Mouse (Mus musculus) midbrain, embryonic 11.5 days (tissue): Measurements from ENCODE around the gene Rnf126. TPM values are rescaled to one million over a fixed set of nuclear protein-coding genes. Genes with fewer than 3 reads are reported as not detected.

Experiments used
- ATAC-seq: fragments of 200-750 bp; cut with Nextera tagmentation; 2 replicates; pipeline ENCODE4 v1.8.0; 2017; ENCODE audit warnings: moderate TSS enrichment, moderate library complexity; ENCODE audit not compliant: low FRiP score
- DNase-seq: peaks from one replicate; pipeline ENCODE4 v3.0.0; 2015; ENCODE audit warnings: low spot score; ENCODE audit errors: missing footprints
- H3K27ac ChIP-seq: fragments of 300-500 bp; sonication (generic); 2 replicates; pipeline ENCODE4 v1.5.1; 2014; ENCODE audit warnings: low read depth, low read length
- H3K27me3 ChIP-seq: fragments of 300-500 bp; sonication (generic); 2 replicates; pipeline ENCODE4 v1.6.1; 2014; ENCODE audit warnings: mild to moderate bottlenecking, low read length, moderate library complexity, mixed read lengths; ENCODE audit not compliant: control insufficient read depth, insufficient read depth
- H3K36me3 ChIP-seq: fragments of 300-500 bp; sonication (generic); 2 replicates; pipeline ENCODE4 v1.6.1; 2014; ENCODE audit warnings: mild to moderate bottlenecking, low read length, moderate library complexity, mixed read lengths; ENCODE audit not compliant: control insufficient read depth, insufficient read depth
- H3K4me1 ChIP-seq: fragments of 300-500 bp; sonication (generic); 2 replicates; pipeline ENCODE4 v1.6.1; 2014; ENCODE audit warnings: low read length; ENCODE audit not compliant: control insufficient read depth, insufficient read depth
- H3K4me2 ChIP-seq: fragments of 300-500 bp; sonication (generic); 2 replicates; pipeline ENCODE4 v1.6.1; 2014; ENCODE audit warnings: mild to moderate bottlenecking, moderate library complexity
- H3K4me3 ChIP-seq: fragments of 300-500 bp; sonication (generic); 2 replicates; pipeline ENCODE4 v1.5.1; 2014; ENCODE audit warnings: low read depth, low read length
- H3K9ac ChIP-seq: fragments of 300-500 bp; sonication (generic); 2 replicates; pipeline ENCODE4 v1.6.1; 2014; ENCODE audit warnings: low read length
- H3K9me3 ChIP-seq: fragments of 300-500 bp; sonication (generic); 2 replicates; pipeline ENCODE4 v1.6.1; 2016; ENCODE audit warnings: low read length; ENCODE audit not compliant: control insufficient read depth
- WGBS: fragments of 180-500 bp; shearing (Covaris S2); extraction: QIAGEN DNeasy Blood & Tissue Kit; methylation state at CpG from one replicate; pipeline ENCODE4 v1.1.7; 2014; 5-methylcytosine and 5-hydroxymethylcytosine counted together
- polyA plus RNA-seq: library from polyadenylated mRNA; unstranded; fragments of >200 nt; fragmentation: Nextera tagmentation; extraction: Ambion mirVana; gene quantifications from 2 replicates; pipeline ENCODE4 v1.2.1, GENCODE M21; 2014

The Rnf126 gene
- polyA plus RNA-seq, 1 experiment from 2014 or later, result 81.9 TPM

GRCm38 (mm10) chr10:79781956-79782355 lies 15.2 kb upstream of the Rnf126 start:
- Histone ChIP-seq H3K27ac (no peak overlapping the region), H3K27me3 (peaks cover 37% of the 10 kb centered on the region), H3K36me3 (no peaks in the 10 kb centered on the region), H3K4me3 (no peak overlapping the region), H3K4me2 (no peak overlapping the region), H3K9ac (no peak overlapping the region), H3K4me1 (peaks cover 8% of the 10 kb centered on the region), H3K9me3 (no peaks in the 10 kb centered on the region)
- WGBS, result 58% methylated on average over 5 of the region's 5 CpGs
- ATAC-seq, result no peak
- DNase-seq, result no peak

- H3K4me3 ChIP-seq, result 0 out of 2 replicates have a peak overlapping the region, but pooled peaks have one; percentile 25
- no peak for ATAC-seq
- 27% methylated on average over 21 of the region's 21 CpGs for WGBS
These were observed 14.4 kb upstream of the Rnf126 start for GRCm38 (mm10) chr10:79781139-79781538.

GRCm38 (mm10) chr10:79780664-79781015 lies 13.9 kb upstream of the Rnf126 start:
- Histone ChIP-seq H3K36me3 (no peaks in the 10 kb centered on the region), H3K4me3 (peak overlapping the region; percentile 25), H3K9me3 (no peaks in the 10 kb centered on the region), H3K4me1 (peaks cover 8% of the 10 kb centered on the region), H3K9ac (no peak overlapping the region), H3K27me3 (peaks cover 43% of the 10 kb centered on the region), H3K4me2 (peak overlapping the region; percentile 43), H3K27ac (no peak overlapping the region)
- ATAC-seq (no peak; the same call in 1 of the 2 replicates), DNase-seq (peak; percentile 95)
- under 1% methylated on average over 13 of the region's 13 CpGs for WGBS

More at GRCm38 (mm10) chr10:79781139-79781538, 14.4 kb upstream of the Rnf126 start:
- peaks cover 43% of the 10 kb centered on the region for H3K27me3 ChIP-seq
- no peak overlapping the region for H3K27ac ChIP-seq
- H3K4me2 ChIP-seq, result peak overlapping the region; percentile 43
- no peak overlapping the region for H3K9ac ChIP-seq
- H3K9me3 ChIP-seq, result no peaks in the 10 kb centered on the region
- DNase-seq, result no peak
- H3K36me3 ChIP-seq, result no peaks in the 10 kb centered on the region
- H3K4me1 ChIP-seq, result peaks cover 8% of the 10 kb centered on the region

GRCm38 (mm10) chr10:79779784-79780663 lies 13.3 kb upstream of the Rnf126 start:
- Histone ChIP-seq H3K4me1 (peaks cover 8% of the 10 kb centered on the region), H3K9me3 (no peaks in the 10 kb centered on the region; the same call in 1 of the 2 replicates), H3K27ac (no peak overlapping the region), H3K9ac (no peak overlapping the region; the same call in 1 of the 2 replicates), H3K4me3 (peak overlapping the region; percentile 25), H3K4me2 (peak overlapping the region; percentile 43), H3K27me3 (peaks cover 43% of the 10 kb centered on the region), H3K36me3 (no peaks in the 10 kb centered on the region)
- DNase-seq (peak; percentile 100), ATAC-seq (peak; percentile 91)
- 2% methylated on average over 55 of the region's 55 CpGs for WGBS

- H3K27me3 ChIP-seq, result peaks cover 43% of the 10 kb centered on the region
- no peaks in the 10 kb centered on the region; the same call in 1 of the 2 replicates for H3K9me3 ChIP-seq
- WGBS, result 8% methylated on average over 2 of the region's 2 CpGs
- H3K36me3 ChIP-seq, result no peaks in the 10 kb centered on the region
- H3K4me3 ChIP-seq, result no peak overlapping the region
- H3K9ac ChIP-seq, result no peak overlapping the region
- peaks cover 8% of the 10 kb centered on the region for H3K4me1 ChIP-seq
- H3K27ac ChIP-seq, result no peak overlapping the region
- DNase-seq (peak; percentile 86), ATAC-seq (no peak)
- no peak overlapping the region for H3K4me2 ChIP-seq
These were observed 12.4 kb upstream of the Rnf126 start for GRCm38 (mm10) chr10:79779193-79779592.

- Histone ChIP-seq H3K4me3 (no peak overlapping the region), H3K4me1 (peaks cover 8% of the 10 kb centered on the region), H3K27me3 (peaks cover 43% of the 10 kb centered on the region), H3K27ac (no peak overlapping the region), H3K9me3 (no peaks in the 10 kb centered on the region; the same call in 1 of the 2 replicates), H3K36me3 (no peaks in the 10 kb centered on the region), H3K4me2 (no peak overlapping the region), H3K9ac (no peak overlapping the region)
- WGBS, result 18% methylated on average over 15 of the region's 15 CpGs
- peak; percentile 86 for DNase-seq
- no peak for ATAC-seq
These were observed 11.3 kb upstream of the Rnf126 start for GRCm38 (mm10) chr10:79778006-79778405.

- peak within 1 kb of the TSS; percentile 18 for H3K4me3 ChIP-seq
- no peak within 1 kb of the TSS for H3K27ac ChIP-seq
- H3K4me1 ChIP-seq, result peaks cover 8% of the 10 kb centered on the region
- H3K9ac ChIP-seq, result peak within 1 kb of the TSS; percentile 4; the same call in 1 of the 2 replicates
- H3K4me2 ChIP-seq, result peak within 1 kb of the TSS; percentile 41
- 1% methylated on average over 39 of the region's 39 CpGs for WGBS
- no peak for DNase-seq
- no peak for ATAC-seq
- peaks cover 43% of the 10 kb centered on the region for H3K27me3 ChIP-seq
- H3K9me3 ChIP-seq, result no peaks in the 10 kb centered on the region; the same call in 1 of the 2 replicates
- H3K36me3 ChIP-seq, result no peaks in the 10 kb centered on the region
These were observed 10.4 kb upstream of the Rnf126 start, which contains the start of gene Fstl3 for GRCm38 (mm10) chr10:79777103-79777531. Gene Fstl3 (plus strand): TSS chr10:79777272.

GRCm38 (mm10) chr10:79774486-79775279 lies 7.9 kb upstream of the Rnf126 start:
- Histone ChIP-seq H3K9me3 (no peaks in the 10 kb centered on the region; the same call in 1 of the 2 replicates), H3K9ac (no peak overlapping the region), H3K36me3 (no peaks in the 10 kb centered on the region), H3K27ac (no peak overlapping the region), H3K4me1 (no peaks in the 10 kb centered on the region; the same call in 1 of the 2 replicates), H3K27me3 (peaks cover 33% of the 10 kb centered on the region), H3K4me3 (no peak overlapping the region), H3K4me2 (no peak overlapping the region)
- WGBS, result 77% methylated on average over 5 of the region's 5 CpGs
- ATAC-seq (no peak), DNase-seq (no peak)
